Mouse (Mus musculus): ENCODE measurements around the gene Gpr179. TPM values are rescaled to one million over a fixed set of nuclear protein-coding genes. Genes with fewer than 3 reads are reported as not detected.

Gpr179 gene
- polyA plus RNA-seq, 1 experiment: not detected

- TF ChIP-seq CTCF (IDR thresholded peaks at IDR 0.05; ENCODE audit: insufficient read depth, low read depth, low read length) (no peak), POLR2A (IDR thresholded peaks at IDR 0.05; ENCODE audit: insufficient read depth, low read depth, low read length) (no peak)
- H3K4me1 ChIP-seq (ENCODE audit: control insufficient read depth, insufficient read depth, low read length): peaks cover 19% of the 10 kb centered on the region
- WGBS: 56% methylated on average over 9 of the region's 9 CpGs
- no peak overlapping the region for H3K4me3 ChIP-seq (ENCODE audit: insufficient read depth, low read depth, low read length)
- H3K27ac ChIP-seq (ENCODE audit: insufficient read depth, low read depth, low read length): no peak overlapping the region
These were observed 5.5 kb downstream of the Gpr179 start for GRCm38 (mm10) chr11:97346383-97346782.

- Histone ChIP-seq H3K27ac (ENCODE audit: insufficient read depth, low read depth, low read length) (no peak overlapping the region), H3K4me3 (ENCODE audit: insufficient read depth, low read depth, low read length) (no peak overlapping the region), H3K4me1 (ENCODE audit: control insufficient read depth, insufficient read depth, low read length) (peaks cover 15% of the 10 kb centered on the region)
- TF ChIP-seq CTCF (IDR thresholded peaks at IDR 0.05; ENCODE audit: insufficient read depth, low read depth, low read length) (no peak), POLR2A (IDR thresholded peaks at IDR 0.05; ENCODE audit: insufficient read depth, low read depth, low read length) (no peak)
- WGBS: 85% methylated on average over 10 of the region's 10 CpGs
These were observed 6.4 kb downstream of the Gpr179 start for GRCm38 (mm10) chr11:97345446-97345845.

GRCm38 (mm10) chr11:97343619-97344018, 8.3 kb downstream of the Gpr179 start:
- Histone ChIP-seq H3K4me3 (ENCODE audit: insufficient read depth, low read depth, low read length) (no peak overlapping the region), H3K27ac (ENCODE audit: insufficient read depth, low read depth, low read length) (no peak overlapping the region), H3K4me1 (ENCODE audit: control insufficient read depth, insufficient read depth, low read length) (peaks cover 10% of the 10 kb centered on the region)
- TF ChIP-seq CTCF (IDR thresholded peaks at IDR 0.05; ENCODE audit: insufficient read depth, low read depth, low read length): no peak
- TF ChIP-seq POLR2A (IDR thresholded peaks at IDR 0.05; ENCODE audit: insufficient read depth, low read depth, low read length): no peak
- 38% methylated on average over 17 of the region's 17 CpGs for WGBS

GRCm38 (mm10) chr11:97343175-97343574, 8.7 kb downstream of the Gpr179 start:
- TF ChIP-seq POLR2A (IDR thresholded peaks at IDR 0.05; ENCODE audit: insufficient read depth, low read depth, low read length) (no peak), CTCF (IDR thresholded peaks at IDR 0.05; ENCODE audit: insufficient read depth, low read depth, low read length) (no peak)
- WGBS: 54% methylated on average over 8 of the region's 8 CpGs
- Histone ChIP-seq H3K27ac (ENCODE audit: insufficient read depth, low read depth, low read length) (no peak overlapping the region), H3K4me1 (ENCODE audit: control insufficient read depth, insufficient read depth, low read length) (peaks cover 15% of the 10 kb centered on the region), H3K4me3 (ENCODE audit: insufficient read depth, low read depth, low read length) (no peak overlapping the region)

DNA sequence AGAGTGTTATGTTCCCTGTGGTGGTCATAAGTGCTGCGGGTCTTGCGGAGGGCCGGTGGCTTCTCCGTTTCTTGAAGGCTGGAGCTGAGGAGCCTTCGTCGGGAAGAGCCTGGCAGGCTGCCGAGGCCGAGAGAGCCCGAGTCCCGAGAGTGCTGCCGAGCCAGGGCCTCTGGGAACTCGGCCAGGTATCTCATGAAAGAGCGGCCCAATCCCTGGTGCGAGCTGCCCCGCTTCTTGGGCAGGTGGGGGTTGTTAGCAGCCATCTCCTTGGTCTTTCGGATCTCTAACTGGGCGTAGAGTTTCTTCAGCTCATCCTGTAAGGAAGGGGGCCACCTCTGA, 12.9 kb downstream of the Gpr179 start:
- 38% methylated on average over 17 of the region's 17 CpGs for WGBS
- H3K27ac ChIP-seq (ENCODE audit: insufficient read depth, low read depth, low read length): no peak overlapping the region
- TF ChIP-seq POLR2A (IDR thresholded peaks at IDR 0.05; ENCODE audit: insufficient read depth, low read depth, low read length) (no peak), CTCF (IDR thresholded peaks at IDR 0.05; ENCODE audit: insufficient read depth, low read depth, low read length) (no peak)
- H3K4me1 ChIP-seq (ENCODE audit: control insufficient read depth, insufficient read depth, low read length): peaks cover 20% of the 10 kb centered on the region
- no peak overlapping the region for H3K4me3 ChIP-seq (ENCODE audit: insufficient read depth, low read depth, low read length)

- 49% methylated on average over 21 of the region's 21 CpGs for WGBS
- no peak overlapping the region for H3K4me3 ChIP-seq (ENCODE audit: insufficient read depth, low read depth, low read length)
- no peak overlapping the region for H3K27ac ChIP-seq (ENCODE audit: insufficient read depth, low read depth, low read length)
- H3K4me1 ChIP-seq (ENCODE audit: control insufficient read depth, insufficient read depth, low read length): peaks cover 15% of the 10 kb centered on the region
- TF ChIP-seq CTCF (IDR thresholded peaks at IDR 0.05; ENCODE audit: insufficient read depth, low read depth, low read length) (no peak), POLR2A (IDR thresholded peaks at IDR 0.05; ENCODE audit: insufficient read depth, low read depth, low read length) (no peak)
These were observed 13.4 kb downstream of the Gpr179 start for GRCm38 (mm10) chr11:97338302-97338976.

DNA sequence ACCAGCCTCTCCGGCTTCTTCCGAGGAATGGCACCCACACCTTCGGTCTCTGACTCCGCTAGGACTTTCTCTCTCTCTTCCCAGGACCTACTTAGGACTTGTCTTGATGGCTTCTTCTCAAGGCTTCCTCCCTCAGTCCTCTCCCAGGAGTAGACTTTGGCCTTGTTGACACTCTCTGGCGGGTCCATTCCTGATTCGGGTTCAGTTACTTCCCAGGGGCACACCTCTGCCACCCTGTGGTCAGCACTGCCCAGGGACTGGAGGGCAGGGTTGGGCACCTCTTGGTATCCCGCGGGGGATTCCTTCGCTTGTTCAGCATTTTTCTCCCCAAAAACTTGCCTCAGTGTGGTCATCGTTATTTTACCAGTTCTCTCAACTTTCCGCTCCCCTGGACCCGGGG, 14.5 kb downstream of the Gpr179 start:
- Histone ChIP-seq H3K4me3 (ENCODE audit: insufficient read depth, low read depth, low read length) (no peak overlapping the region), H3K4me1 (ENCODE audit: control insufficient read depth, insufficient read depth, low read length) (peaks cover 15% of the 10 kb centered on the region), H3K27ac (ENCODE audit: insufficient read depth, low read depth, low read length) (no peak overlapping the region)
- TF ChIP-seq CTCF (IDR thresholded peaks at IDR 0.05; ENCODE audit: insufficient read depth, low read depth, low read length) (no peak), POLR2A (IDR thresholded peaks at IDR 0.05; ENCODE audit: insufficient read depth, low read depth, low read length) (no peak)
- WGBS: 89% methylated on average over 12 of the region's 12 CpGs

DNA sequence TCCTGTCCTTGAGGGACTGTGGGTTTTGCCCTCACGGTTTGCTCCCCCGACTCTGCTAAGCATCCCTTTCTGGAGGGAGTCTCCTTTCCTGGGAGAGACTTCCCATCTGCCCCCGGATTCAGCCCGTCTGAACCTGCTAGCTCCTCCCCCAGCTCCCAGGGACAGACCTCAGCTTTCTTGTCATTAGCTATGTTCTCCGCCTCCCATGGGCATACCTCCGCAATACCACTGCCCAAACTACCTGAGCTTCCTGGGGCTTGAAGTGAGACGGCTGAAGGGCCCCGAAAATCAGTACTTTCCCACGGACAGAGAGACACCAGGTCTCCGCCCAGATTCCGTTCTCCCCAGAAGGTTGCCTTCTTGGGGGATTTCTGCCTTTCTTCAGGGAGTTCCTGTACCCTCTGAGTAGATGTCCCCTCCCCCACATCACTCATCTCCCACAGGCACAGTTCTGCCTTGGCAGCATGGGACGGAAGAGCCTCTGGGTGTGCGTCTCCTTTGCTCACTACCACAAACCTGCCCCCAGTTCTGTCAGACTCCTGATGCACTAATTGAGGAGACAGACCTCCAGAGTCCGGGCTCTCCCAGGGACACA, 15.0 kb downstream of the Gpr179 start:
- WGBS: 83% methylated on average over 14 of the region's 14 CpGs
- H3K4me1 ChIP-seq (ENCODE audit: control insufficient read depth, insufficient read depth, low read length): peaks cover 15% of the 10 kb centered on the region
- TF ChIP-seq POLR2A (IDR thresholded peaks at IDR 0.05; ENCODE audit: insufficient read depth, low read depth, low read length) (no peak), CTCF (IDR thresholded peaks at IDR 0.05; ENCODE audit: insufficient read depth, low read depth, low read length) (no peak)
- no peak overlapping the region for H3K4me3 ChIP-seq (ENCODE audit: insufficient read depth, low read depth, low read length)
- no peak overlapping the region for H3K27ac ChIP-seq (ENCODE audit: insufficient read depth, low read depth, low read length)

DNA sequence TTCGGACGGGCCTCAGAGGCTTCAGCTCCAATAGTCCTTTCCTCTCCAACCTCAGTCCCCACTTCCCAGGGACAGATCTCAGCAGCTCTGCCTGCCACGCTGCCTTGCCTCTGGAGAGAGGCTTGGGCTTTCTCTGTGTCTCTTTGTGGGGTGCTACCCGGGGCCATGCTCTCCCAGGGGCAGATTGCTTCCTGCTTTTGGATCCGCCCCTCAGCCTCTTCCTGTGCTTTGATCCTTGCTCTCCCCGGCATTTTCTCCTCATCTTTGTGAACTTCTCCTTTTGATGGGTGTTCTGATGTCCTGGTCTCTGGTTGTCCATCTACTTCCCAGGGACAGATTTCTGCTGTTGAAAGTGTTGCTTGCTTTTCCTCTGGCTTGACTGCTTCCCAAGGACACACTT, 15.6 kb downstream of the Gpr179 start:
- TF ChIP-seq POLR2A (IDR thresholded peaks at IDR 0.05; ENCODE audit: insufficient read depth, low read depth, low read length) (no peak), CTCF (IDR thresholded peaks at IDR 0.05; ENCODE audit: insufficient read depth, low read depth, low read length) (no peak)
- no peak overlapping the region for H3K4me3 ChIP-seq (ENCODE audit: insufficient read depth, low read depth, low read length)
- 80% methylated on average over 6 of the region's 6 CpGs for WGBS
- no peak overlapping the region for H3K27ac ChIP-seq (ENCODE audit: insufficient read depth, low read depth, low read length)
- H3K4me1 ChIP-seq (ENCODE audit: control insufficient read depth, insufficient read depth, low read length): peaks cover 15% of the 10 kb centered on the region

All from olfactory bulb, adult 2 months (tissue).